Mouse (Mus musculus) ES-CJ7 (cell line): ENCODE results near the gene Tmem115.
A peak's percentile ranks its signal among the peaks of the same experiment; 100 is the strongest.

Experiments used
- DNase-seq: peaks from one replicate; pipeline ENCODE4 v3.0.0; 2011; ENCODE audit warnings: low read depth, low spot score

The Tmem115 gene

GRCm38 (mm10) chr9:107570845-107571244 is 37.1 kb downstream of the Tmem115 start:
- DNase-seq: no peak

- no peak for DNase-seq
These were observed 38.0 kb downstream of the Tmem115 start for GRCm38 (mm10) chr9:107571534-107572326.

- no peak for DNase-seq
These were observed 38.5 kb downstream of the Tmem115 start for GRCm38 (mm10) chr9:107572327-107572662.

- peak; percentile 78 for DNase-seq
These were observed 40.0 kb downstream of the Tmem115 start for GRCm38 (mm10) chr9:107573774-107574173.

GRCm38 (mm10) chr9:107575579-107576356 is 42.0 kb downstream of the Tmem115 start:
- peak; percentile 96 for DNase-seq

- DNase-seq: peak; percentile 86
These were observed 42.8 kb downstream of the Tmem115 start, which contains the start of gene Hyal1 for GRCm38 (mm10) chr9:107576357-107577107. Gene Hyal1 (plus strand): TSS chr9:107576927.

GRCm38 (mm10) chr9:107577871-107578270 is 44.1 kb downstream of the Tmem115 start:
- no peak for DNase-seq

- no peak for DNase-seq
These were observed 44.8 kb downstream of the Tmem115 start, which contains the start of gene Naa80 for GRCm38 (mm10) chr9:107578587-107578986. Gene Naa80 (plus strand): TSS chr9:107578887.

GRCm38 (mm10) chr9:107579023-107579900 is 45.5 kb downstream of the Tmem115 start:
- DNase-seq: no peak

- DNase-seq: peak; percentile 85
These were observed 47.0 kb downstream of the Tmem115 start, which contains the start of gene Hyal3 for GRCm38 (mm10) chr9:107580501-107581317. Gene Hyal3 (plus strand): TSS chr9:107580818.

GRCm38 (mm10) chr9:107581584-107581983 is 47.8 kb downstream of the Tmem115 start:
- DNase-seq: no peak

GRCm38 (mm10) chr9:107582509-107583062 is 48.8 kb downstream of the Tmem115 start:
- DNase-seq: no peak

- no peak for DNase-seq
These were observed 49.4 kb downstream of the Tmem115 start for GRCm38 (mm10) chr9:107583174-107583573.

GRCm38 (mm10) chr9:107586504-107586903 is 52.8 kb downstream of the Tmem115 start:
- no peak for DNase-seq

GRCm38 (mm10) chr9:107586974-107587832 is 53.5 kb downstream of the Tmem115 start, which contains the start of gene Ifrd2:
Gene Ifrd2 (plus strand): TSS chr9:107587642.
- peak; percentile 99 for DNase-seq

- peak; percentile 47 for DNase-seq
These were observed 54.3 kb downstream of the Tmem115 start for GRCm38 (mm10) chr9:107587833-107588639.
